Mouse (Mus musculus): ENCODE data around the gene Zfp541. TPM values are rescaled to one million over a fixed set of nuclear protein-coding genes. Genes with fewer than 3 reads are reported as not detected.

Gene Zfp541
- total and polyA plus RNA-seq, 3 experiments = 0.01 TPM; not detected in 2

DNA sequence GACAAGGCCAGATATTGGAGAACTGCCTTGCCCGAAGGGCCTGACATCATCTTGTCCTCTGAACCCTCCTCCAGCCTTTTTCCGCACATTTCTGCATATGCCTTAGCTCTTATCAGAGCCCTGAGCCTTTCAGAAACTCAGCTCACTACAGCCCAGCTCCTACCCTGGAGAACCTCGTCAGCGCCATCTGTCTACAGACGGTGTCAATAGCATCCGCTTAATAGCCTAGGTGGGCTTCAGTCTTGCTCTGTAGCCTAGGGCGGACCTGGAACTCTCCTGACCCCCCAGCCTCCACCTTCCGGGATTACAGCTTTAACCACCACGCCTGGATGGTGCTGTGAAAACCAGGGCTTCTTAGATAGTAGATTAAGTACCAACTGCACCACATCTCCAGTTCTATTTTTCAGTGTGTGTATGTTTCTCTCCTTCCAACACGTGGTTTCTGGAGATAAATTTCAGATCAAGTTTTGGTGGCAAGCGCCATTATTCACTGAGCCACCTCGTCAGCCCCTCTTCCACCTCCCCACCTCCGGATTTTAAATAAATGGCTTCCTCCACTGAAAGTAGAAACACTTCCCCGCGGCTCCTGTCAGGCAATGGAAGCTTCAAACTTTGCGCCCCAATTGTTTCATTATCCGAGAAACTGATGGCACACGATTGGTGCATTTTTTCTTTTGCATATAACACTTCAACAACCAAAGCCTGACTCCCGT is 9.6 kb upstream of the Zfp541 start (continued):
- no peak for TF ChIP-seq GABPA (IDR thresholded peaks at IDR 0.05; ENCODE audit: low read depth, low read length)
- no peak for TF ChIP-seq E2F4 (IDR thresholded peaks at IDR 0.05; ENCODE audit: borderline replicate concordance, low read depth, low read length)
- peak; percentile 86 for TF ChIP-seq MAX (IDR thresholded peaks at IDR 0.05; ENCODE audit: low read length)
- 0 out of 2 replicates have a peak, but pooled peaks have one; percentile 46 for TF ChIP-seq MYC (IDR thresholded peaks at IDR 0.05; ENCODE audit: low read depth, low read length)

DNA sequence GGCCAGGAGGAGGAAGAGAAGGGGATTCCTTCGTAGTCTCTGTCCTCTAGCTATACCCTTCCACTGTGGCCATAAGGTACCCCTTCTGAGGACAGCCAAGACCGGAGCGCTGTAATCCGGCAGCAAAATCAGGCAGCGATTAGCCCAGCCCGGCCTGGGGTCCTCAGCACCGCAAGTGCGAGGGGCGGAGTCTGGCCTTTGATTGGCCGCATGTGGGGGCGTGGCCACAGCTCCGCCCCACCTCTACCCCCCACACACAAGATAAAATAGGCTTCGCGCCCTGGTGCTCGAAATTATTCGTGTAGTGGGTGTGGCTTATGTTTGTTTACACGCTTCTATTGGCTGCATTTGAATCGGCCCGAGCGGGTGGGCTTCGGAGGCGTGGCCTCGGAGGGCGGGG is 8.9 kb upstream of the Zfp541 start:
- Histone ChIP-seq H3K27me3 (ENCODE audit: control insufficient read depth in 1 of 2, insufficient read depth in 2 of 2, low read length in 2 of 2) (no peaks in the 10 kb centered on the region), H3K4me1 (ENCODE audit: control insufficient read depth in 1 of 2, insufficient read depth in 2 of 2, low read length in 2 of 2) (peaks cover 2 to 23% of the 10 kb centered on the region in 2 experiments; a peak in 2 of 4 replicates), H3K36me3 (ENCODE audit: control insufficient read depth in 1 of 2, insufficient read depth in 2 of 2, low read length in 2 of 2) (peaks cover 0 to 19% of the 10 kb centered on the region in 2 experiments; a peak in 2 of 4 replicates), H3K9me3 (replicated peaks; ENCODE audit: insufficient read depth, low read length) (no peaks in the 10 kb centered on the region), H3K4me3 (ENCODE audit: control insufficient read depth in 1 of 2, insufficient read depth in 1 of 2, low read depth in 2 of 2, low read length in 2 of 2) (peak overlapping the region; percentile 69 to 80), H3K9ac (ENCODE audit: control insufficient read depth, low read depth, low read length, poor library complexity, severe bottlenecking) (peak overlapping the region; percentile 93), H3K27ac (ENCODE audit: control insufficient read depth, low read depth, low read length) (peak overlapping the region; percentile 96), H3K79me2 (ENCODE audit: control insufficient read depth, insufficient read depth, low read length, poor library complexity) (peaks cover 23% of the 10 kb centered on the region)
- peak; percentile 99 for DNase-seq (ENCODE audit: low read depth, low spot score)
- TF ChIP-seq EP300 (IDR thresholded peaks at IDR 0.05; ENCODE audit: low read depth in 1 of 2, low read length in 2 of 2) (no peak), SMC3 (IDR thresholded peaks at IDR 0.05; ENCODE audit: low read depth, low read length) (no peak), ELF1 (IDR thresholded peaks at IDR 0.05; ENCODE audit: low read depth, low read length) (no peak), SIN3A (IDR thresholded peaks at IDR 0.05; ENCODE audit: low read length) (peak; percentile 44), E2F4 (IDR thresholded peaks at IDR 0.05; ENCODE audit: borderline replicate concordance, low read depth, low read length) (no peak), POLR2A (IDR thresholded peaks at IDR 0.05; ENCODE audit: control insufficient read depth in 1 of 2, insufficient read depth in 1 of 2, low read depth in 1 of 2, low read length in 2 of 2, poor library complexity in 1 of 2) (peak; percentile 51 to 74; a peak in 3 of 4 replicates), MXI1 (IDR thresholded peaks at IDR 0.05; ENCODE audit: low read depth, low read length) (no peak), ZNF384 (IDR thresholded peaks at IDR 0.05; ENCODE audit: low read depth, low read length) (peak; percentile 93), HCFC1 (IDR thresholded peaks at IDR 0.05; ENCODE audit: low read depth, low read length) (peak; percentile 76), MYC (IDR thresholded peaks at IDR 0.05; ENCODE audit: low read depth, low read length) (0 out of 2 replicates have a peak, but pooled peaks have one; percentile 4), TAL1 (IDR thresholded peaks at IDR 0.05; ENCODE audit: low read length) (no peak), CTCF (IDR thresholded peaks at IDR 0.05 in 2 of 3, conservative IDR thresholded peaks at IDR 0.05 in 1 of 3; ENCODE audit: control insufficient read depth in 1 of 3, insufficient read depth in 1 of 3, low read depth in 2 of 3, low read length in 3 of 3, poor library complexity in 1 of 3, severe bottlenecking in 1 of 3) (no peak), ZC3H11A (IDR thresholded peaks at IDR 0.05; ENCODE audit: low read depth, low read length) (no peak), KAT2A (conservative IDR thresholded peaks at IDR 0.05; ENCODE audit: low read depth, low read length) (0 out of 2 replicates have a peak, but pooled peaks have one; percentile 33), TBP (IDR thresholded peaks at IDR 0.05; ENCODE audit: low read depth, low read length) (peak; percentile 78; the same call in 1 of the 2 replicates), RCOR1 (IDR thresholded peaks at IDR 0.05; ENCODE audit: low read depth, low read length) (no peak), NELFE (IDR thresholded peaks at IDR 0.05; ENCODE audit: low read depth, low read length) (peak; percentile 68), POLR2AphosphoS2 (IDR thresholded peaks at IDR 0.05; ENCODE audit: low read length) (peak; percentile 60; the same call in 1 of the 2 replicates), JUND (IDR thresholded peaks at IDR 0.05; ENCODE audit: low read depth, low read length) (no peak), MEF2A (IDR thresholded peaks at IDR 0.05; ENCODE audit: extremely low read depth, insufficient replicate concordance, low read depth, low read length, poor library complexity, severe bottlenecking) (no peak), CHD2 (IDR thresholded peaks at IDR 0.05; ENCODE audit: low read length) (no peak), ZKSCAN1 (IDR thresholded peaks at IDR 0.05; ENCODE audit: low read depth, low read length) (no peak), ZMIZ1 (IDR thresholded peaks at IDR 0.05; ENCODE audit: low read depth, low read length) (no peak), NRF1 (IDR thresholded peaks at IDR 0.05; ENCODE audit: insufficient read depth, low read depth, low read length, poor library complexity, severe bottlenecking) (no peak), USF1 (IDR thresholded peaks at IDR 0.05; ENCODE audit: low read depth, low read length) (peak; percentile 72), POLR2AphosphoS5 (IDR thresholded peaks at IDR 0.05; ENCODE audit: borderline replicate concordance, low read depth, low read length) (no peak), MAFK (IDR thresholded peaks at IDR 0.05; ENCODE audit: borderline replicate concordance, low read depth, low read length) (no peak), GABPA (IDR thresholded peaks at IDR 0.05; ENCODE audit: low read depth, low read length) (no peak), MYB (IDR thresholded peaks at IDR 0.05; ENCODE audit: low read depth, low read length) (no peak), MAX (IDR thresholded peaks at IDR 0.05; ENCODE audit: low read length) (peak; percentile 71; the same call in 1 of the 2 replicates), TCF12 (IDR thresholded peaks at IDR 0.05; ENCODE audit: low read depth, low read length) (peak; percentile 64; the same call in 1 of the 2 replicates), USF2 (IDR thresholded peaks at IDR 0.05; ENCODE audit: borderline replicate concordance in 1 of 2, insufficient read depth in 1 of 2, low read depth in 1 of 2, low read length in 2 of 2) (no peak), CHD1 (IDR thresholded peaks at IDR 0.05; ENCODE audit: low read depth, low read length) (no peak)
